Mouse (Mus musculus) lung, postnatal 0 days (tissue): ENCODE results near the gene B4galnt2.

Source experiments
- CTCF ChIP-seq: IDR thresholded peaks from 2 replicates; pipeline ENCODE4 v1.5.1; 2016; ENCODE audit warnings: antibody characterized with exemption, mild to moderate bottlenecking
- EP300 ChIP-seq: IDR thresholded peaks from 2 replicates; pipeline ENCODE4 v1.6.1; 2016; ENCODE audit warnings: antibody characterized with exemption, mild to moderate bottlenecking, control low read depth

- TF ChIP-seq CTCF (no peak), EP300 (no peak)
Observed at GRCm38 (mm10) chr11:95860071-95860490, 54.6 kb downstream of the B4galnt2 start.
